Mouse (Mus musculus): ENCODE data around the gene Parm1. TPM values are rescaled to one million over a fixed set of nuclear protein-coding genes. Genes with fewer than 3 reads are reported as not detected.

Gene Parm1
- polyA plus RNA-seq, 1 experiment, result 0.29 TPM

DNA sequence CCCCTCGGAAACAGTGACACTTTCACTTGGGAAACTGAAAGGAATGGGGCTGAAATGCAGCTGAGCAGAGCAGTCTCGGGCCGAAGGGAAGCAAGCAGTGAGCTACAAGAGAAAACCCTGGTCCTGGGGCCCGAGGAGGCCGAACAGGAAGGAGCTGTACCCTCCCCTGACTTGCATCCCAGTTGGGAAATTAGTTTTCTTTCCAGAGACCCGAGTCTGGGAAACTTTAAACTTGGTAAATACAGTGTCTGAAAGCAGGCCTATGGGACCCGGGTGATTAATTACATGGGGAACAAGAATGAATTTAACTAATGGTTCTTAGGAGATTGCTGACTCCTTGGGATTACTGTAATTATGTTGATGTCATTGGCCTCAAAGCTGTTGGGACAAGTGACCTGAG, 85.9 kb downstream of the Parm1 start:
- Histone ChIP-seq H3K36me3 (ENCODE audit: control insufficient read depth, insufficient read depth) (no peaks in the 10 kb centered on the region), H3K79me2 (ENCODE audit: control insufficient read depth, insufficient read depth) (no peaks in the 10 kb centered on the region), H3K27me3 (ENCODE audit: control insufficient read depth, insufficient read depth, insufficient read length) (no peaks in the 10 kb centered on the region), H3K79me3 (ENCODE audit: low read depth) (no peaks in the 10 kb centered on the region), H3K4me3 (ENCODE audit: insufficient read depth, poor library complexity, severe bottlenecking) (no peak overlapping the region), H3ac (ENCODE audit: control insufficient read depth, insufficient read length, low read depth) (no peak overlapping the region)
- TF ChIP-seq USF1 (IDR thresholded peaks at IDR 0.05; ENCODE audit: low read depth) (no peak), MAX (IDR thresholded peaks at IDR 0.05) (no peak), MYOG (IDR thresholded peaks at IDR 0.05; ENCODE audit: control insufficient read depth, extremely low read depth, insufficient read length) (no peak), CTCF (IDR thresholded peaks at IDR 0.05; ENCODE audit: control insufficient read depth, insufficient read depth, insufficient read length) (no peak), FOSL1 (IDR thresholded peaks at IDR 0.05; ENCODE audit: insufficient read depth, low read length, poor library complexity, severe bottlenecking) (no peak), MYOD1 (IDR thresholded peaks at IDR 0.05; ENCODE audit: control insufficient read depth, insufficient read length, low read depth) (no peak), CEBPB (IDR thresholded peaks at IDR 0.05; ENCODE audit: low read depth) (no peak)

DNA sequence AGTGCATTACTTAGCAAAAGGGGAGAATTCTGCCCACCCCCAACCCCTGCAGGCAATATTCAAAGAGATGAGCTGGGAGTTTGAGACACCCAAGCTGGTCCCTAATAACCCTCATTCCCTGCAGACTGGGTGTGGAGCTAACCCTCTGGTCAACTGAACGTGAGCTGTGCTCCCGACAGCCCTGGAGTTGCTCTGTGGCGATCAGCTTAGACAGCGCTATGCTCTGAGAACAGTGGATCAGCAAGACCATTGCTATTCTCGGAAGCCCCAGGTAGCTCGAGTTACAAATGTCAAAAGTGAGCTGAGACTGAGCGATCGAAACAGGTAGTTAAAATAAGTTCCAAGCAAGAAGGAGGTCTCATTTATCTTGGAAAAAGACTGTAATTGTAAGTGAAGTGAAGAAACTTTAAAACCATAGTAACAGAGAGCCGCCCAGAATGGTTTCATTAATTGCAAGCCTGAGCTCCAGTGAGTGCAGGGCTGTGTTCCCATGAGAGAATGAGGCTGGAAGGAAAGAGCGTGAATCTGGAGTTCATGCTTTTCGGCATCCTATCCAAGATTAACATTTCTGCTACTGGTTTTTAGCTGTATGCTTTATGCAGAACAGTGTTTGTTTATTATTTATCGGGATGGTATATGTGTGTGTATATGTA, 86.5 kb downstream of the Parm1 start:
- no peaks in the 10 kb centered on the region for H3K79me2 ChIP-seq (ENCODE audit: control insufficient read depth, insufficient read depth)
- no peak overlapping the region for H3ac ChIP-seq (ENCODE audit: control insufficient read depth, insufficient read length, low read depth)
- no peak overlapping the region for H3K4me3 ChIP-seq (ENCODE audit: insufficient read depth, poor library complexity, severe bottlenecking)
- H3K27me3 ChIP-seq (ENCODE audit: control insufficient read depth, insufficient read depth, insufficient read length), result no peaks in the 10 kb centered on the region
- TF ChIP-seq CEBPB (IDR thresholded peaks at IDR 0.05; ENCODE audit: low read depth), result no peak
- TF ChIP-seq MYOG (IDR thresholded peaks at IDR 0.05; ENCODE audit: control insufficient read depth, extremely low read depth, insufficient read length), result no peak
- TF ChIP-seq MAX (IDR thresholded peaks at IDR 0.05), result no peak
- TF ChIP-seq USF1 (IDR thresholded peaks at IDR 0.05; ENCODE audit: low read depth), result no peak
- no peak for TF ChIP-seq CTCF (IDR thresholded peaks at IDR 0.05; ENCODE audit: control insufficient read depth, insufficient read depth, insufficient read length)
- no peak for TF ChIP-seq FOSL1 (IDR thresholded peaks at IDR 0.05; ENCODE audit: insufficient read depth, low read length, poor library complexity, severe bottlenecking)
- no peak for TF ChIP-seq MYOD1 (IDR thresholded peaks at IDR 0.05; ENCODE audit: control insufficient read depth, insufficient read length, low read depth)
- no peaks in the 10 kb centered on the region for H3K36me3 ChIP-seq (ENCODE audit: control insufficient read depth, insufficient read depth)
- H3K79me3 ChIP-seq (ENCODE audit: low read depth), result no peaks in the 10 kb centered on the region

DNA sequence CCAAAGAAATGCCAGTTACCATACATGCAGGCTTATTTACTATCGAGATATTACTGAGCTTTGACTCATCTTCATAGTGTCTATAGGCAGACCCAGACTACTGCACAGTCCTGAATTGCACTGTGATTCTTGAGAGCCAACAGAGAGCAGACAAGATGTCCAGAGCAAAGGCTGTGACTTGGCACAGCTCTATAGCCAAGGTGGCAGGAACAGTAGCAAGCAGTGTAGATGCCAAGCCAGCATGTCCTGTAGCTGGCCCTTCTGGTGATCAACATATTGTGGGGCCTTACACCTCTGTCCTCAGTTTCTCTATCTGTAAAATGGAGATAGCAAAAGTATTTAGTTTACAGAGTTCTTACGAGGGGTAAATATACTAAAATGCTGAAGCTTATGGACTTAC, 89.8 kb downstream of the Parm1 start:
- no peaks in the 10 kb centered on the region for H3K79me3 ChIP-seq (ENCODE audit: low read depth)
- H3K36me3 ChIP-seq (ENCODE audit: control insufficient read depth, insufficient read depth), result no peaks in the 10 kb centered on the region
- TF ChIP-seq CEBPB (IDR thresholded peaks at IDR 0.05; ENCODE audit: low read depth) (no peak), FOSL1 (IDR thresholded peaks at IDR 0.05; ENCODE audit: insufficient read depth, low read length, poor library complexity, severe bottlenecking) (no peak), MYOG (IDR thresholded peaks at IDR 0.05; ENCODE audit: control insufficient read depth, extremely low read depth, insufficient read length) (no peak), CTCF (IDR thresholded peaks at IDR 0.05; ENCODE audit: control insufficient read depth, insufficient read depth, insufficient read length) (no peak), MYOD1 (IDR thresholded peaks at IDR 0.05; ENCODE audit: control insufficient read depth, insufficient read length, low read depth) (no peak), USF1 (IDR thresholded peaks at IDR 0.05; ENCODE audit: low read depth) (no peak), MAX (IDR thresholded peaks at IDR 0.05) (no peak)
- no peak overlapping the region for H3K4me3 ChIP-seq (ENCODE audit: insufficient read depth, poor library complexity, severe bottlenecking)
- no peak overlapping the region for H3ac ChIP-seq (ENCODE audit: control insufficient read depth, insufficient read length, low read depth)
- no peaks in the 10 kb centered on the region for H3K27me3 ChIP-seq (ENCODE audit: control insufficient read depth, insufficient read depth, insufficient read length)
- no peaks in the 10 kb centered on the region for H3K79me2 ChIP-seq (ENCODE audit: control insufficient read depth, insufficient read depth)

DNA sequence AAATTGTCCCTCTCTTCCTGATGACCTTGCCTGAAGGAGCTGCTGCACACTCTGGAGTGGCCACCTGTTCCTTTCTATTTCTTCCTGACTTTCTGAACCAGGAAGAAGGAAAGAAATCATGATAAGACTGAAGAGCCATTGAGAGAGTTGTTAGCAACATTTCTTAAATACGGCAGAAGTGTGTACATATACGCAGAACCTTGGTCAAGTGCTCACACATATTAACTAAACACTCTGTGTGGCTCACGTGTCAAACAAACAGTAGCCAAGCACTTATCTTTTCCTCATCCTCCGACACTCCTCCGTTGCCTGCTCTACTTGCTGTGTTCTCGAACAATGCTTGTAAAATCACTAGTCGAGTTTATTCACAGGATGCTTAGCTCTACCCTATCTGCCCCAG, 90.4 kb downstream of the Parm1 start:
- H3K27me3 ChIP-seq (ENCODE audit: control insufficient read depth, insufficient read depth, insufficient read length), result no peaks in the 10 kb centered on the region
- H3ac ChIP-seq (ENCODE audit: control insufficient read depth, insufficient read length, low read depth), result no peak overlapping the region
- H3K79me2 ChIP-seq (ENCODE audit: control insufficient read depth, insufficient read depth), result no peaks in the 10 kb centered on the region
- H3K79me3 ChIP-seq (ENCODE audit: low read depth), result no peaks in the 10 kb centered on the region
- H3K36me3 ChIP-seq (ENCODE audit: control insufficient read depth, insufficient read depth), result no peaks in the 10 kb centered on the region
- H3K4me3 ChIP-seq (ENCODE audit: insufficient read depth, poor library complexity, severe bottlenecking), result no peak overlapping the region
- TF ChIP-seq MYOD1 (IDR thresholded peaks at IDR 0.05; ENCODE audit: control insufficient read depth, insufficient read length, low read depth) (no peak), USF1 (IDR thresholded peaks at IDR 0.05; ENCODE audit: low read depth) (no peak)

DNA sequence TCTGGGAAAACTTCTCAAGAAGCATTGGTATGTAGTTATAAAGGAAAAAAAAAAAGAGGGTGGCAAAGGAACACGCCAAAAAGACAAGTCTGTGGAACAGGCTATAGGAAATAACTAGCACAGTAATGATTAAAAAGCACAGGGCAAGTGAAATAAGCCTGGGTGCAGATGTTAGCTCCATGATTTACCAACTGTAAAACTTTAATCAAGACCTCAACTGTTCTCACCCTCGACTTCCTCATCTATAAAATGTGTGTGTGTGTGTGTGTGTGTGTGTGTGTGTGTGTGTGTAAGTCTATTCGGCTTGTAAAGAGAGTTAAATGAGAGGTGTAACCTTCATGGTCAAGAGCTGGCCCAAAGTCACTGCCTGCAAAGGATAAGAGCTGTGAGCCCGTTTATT, 91.6 kb downstream of the Parm1 start:
- TF ChIP-seq USF1 (IDR thresholded peaks at IDR 0.05; ENCODE audit: low read depth) (no peak), CEBPB (IDR thresholded peaks at IDR 0.05; ENCODE audit: low read depth) (no peak), MYOG (IDR thresholded peaks at IDR 0.05; ENCODE audit: control insufficient read depth, extremely low read depth, insufficient read length) (no peak), FOSL1 (IDR thresholded peaks at IDR 0.05; ENCODE audit: insufficient read depth, low read length, poor library complexity, severe bottlenecking) (no peak), MYOD1 (IDR thresholded peaks at IDR 0.05; ENCODE audit: control insufficient read depth, insufficient read length, low read depth) (no peak), MAX (IDR thresholded peaks at IDR 0.05) (no peak), CTCF (IDR thresholded peaks at IDR 0.05; ENCODE audit: control insufficient read depth, insufficient read depth, insufficient read length) (no peak)
- Histone ChIP-seq H3ac (ENCODE audit: control insufficient read depth, insufficient read length, low read depth) (no peak overlapping the region), H3K79me2 (ENCODE audit: control insufficient read depth, insufficient read depth) (no peaks in the 10 kb centered on the region)

More for the DNA sequence above, 91.6 kb downstream of the Parm1 start:
- Histone ChIP-seq H3K4me3 (ENCODE audit: insufficient read depth, poor library complexity, severe bottlenecking) (no peak overlapping the region), H3K27me3 (ENCODE audit: control insufficient read depth, insufficient read depth, insufficient read length) (no peaks in the 10 kb centered on the region), H3K36me3 (ENCODE audit: control insufficient read depth, insufficient read depth) (no peaks in the 10 kb centered on the region), H3K79me3 (ENCODE audit: low read depth) (no peaks in the 10 kb centered on the region)

Measured in C2C12 (cell line).